Mouse (Mus musculus) neural tube, embryonic 14.5 days (tissue): Measurements from ENCODE around the gene B3gntl1. TPM values are rescaled to one million over a fixed set of nuclear protein-coding genes. Genes with fewer than 3 reads are reported as not detected.

Experiments used
- ATAC-seq: fragments of 200-750 bp; cut with Nextera tagmentation; 2 replicates; pipeline ENCODE4 v1.8.0; 2017; ENCODE audit warnings: low read depth, mild to moderate bottlenecking, moderate TSS enrichment, moderate library complexity
- H3K27ac ChIP-seq: fragments of 300-500 bp; sonication (generic); 2 replicates; pipeline ENCODE4 v1.5.1; 2014; ENCODE audit warnings: low read depth, mild to moderate bottlenecking, control low read depth, low read length, moderate library complexity, mixed read lengths
- H3K27me3 ChIP-seq: fragments of 300-500 bp; sonication (generic); 2 replicates; pipeline ENCODE4 v1.6.1; 2014; ENCODE audit warnings: low read length; ENCODE audit not compliant: control insufficient read depth, insufficient read depth
- H3K36me3 ChIP-seq: fragments of 300-500 bp; sonication (generic); 2 replicates; pipeline ENCODE4 v1.6.1; 2014; ENCODE audit warnings: low read length, mixed read lengths; ENCODE audit not compliant: control insufficient read depth, insufficient read depth
- H3K4me1 ChIP-seq: fragments of 300-500 bp; sonication (generic); 2 replicates; pipeline ENCODE4 v1.6.1; 2014; ENCODE audit warnings: low read length; ENCODE audit not compliant: control insufficient read depth, insufficient read depth
- H3K4me2 ChIP-seq: fragments of 300-500 bp; sonication (generic); 2 replicates; pipeline ENCODE4 v1.6.1; 2014; ENCODE audit warnings: mild to moderate bottlenecking, low read depth, low read length, control low read depth
- H3K4me3 ChIP-seq: fragments of 300-500 bp; sonication (generic); 2 replicates; pipeline ENCODE4 v1.5.1; 2014; ENCODE audit warnings: low read depth, low read length, control low read depth, mixed read lengths
- H3K9ac ChIP-seq: fragments of 300-500 bp; sonication (generic); replicated peaks from 2 replicates; pipeline ENCODE4 v1.6.1; 2014; ENCODE audit warnings: low read depth, mild to moderate bottlenecking, control low read depth, low read length, mixed read lengths
- H3K9me3 ChIP-seq: fragments of 300-500 bp; sonication (generic); 2 replicates; pipeline ENCODE4 v1.6.1; 2016; ENCODE audit warnings: low read length; ENCODE audit not compliant: control insufficient read depth
- WGBS: fragments of 180-500 bp; shearing (Covaris S2); extraction: QIAGEN DNeasy Blood & Tissue Kit; methylation state at CpG from one replicate; pipeline ENCODE4 v1.1.7; 2014; 5-methylcytosine and 5-hydroxymethylcytosine counted together
- polyA plus RNA-seq: library from polyadenylated mRNA; unstranded; fragments of >200 nt; fragmentation: Nextera tagmentation; extraction: Ambion mirVana; gene quantifications from 2 replicates; pipeline ENCODE4 v1.2.1, GENCODE M21; 2014

Gene B3gntl1
- polyA plus RNA-seq, 1 experiment from 2014 or later = 6.1 TPM

- no peaks in the 10 kb centered on the region for H3K27me3 ChIP-seq
- 84% methylated on average over 9 of the region's 9 CpGs for WGBS
These were observed 18.5 kb downstream of the B3gntl1 start for GRCm38 (mm10) chr11:121654406-121654945.

DNA sequence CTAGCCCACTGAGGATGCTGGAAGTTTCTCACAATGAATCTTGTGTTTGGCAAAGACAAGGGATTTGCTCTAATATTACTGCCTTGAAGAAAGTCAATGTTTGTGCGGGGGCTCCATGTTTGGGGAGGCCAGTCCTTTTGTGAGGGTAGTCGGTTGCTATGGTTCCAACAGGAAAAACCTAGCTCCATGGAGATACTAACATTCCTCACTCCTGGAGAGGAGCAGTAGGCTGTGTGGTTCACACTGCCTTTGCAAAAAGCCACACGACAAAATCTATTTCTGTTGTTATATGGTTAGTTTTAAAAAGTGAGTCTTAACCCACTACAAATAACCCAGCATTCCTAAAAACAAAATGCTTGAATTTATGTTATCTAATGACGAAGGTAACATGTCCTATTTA, 19.3 kb downstream of the B3gntl1 start:
- H3K27ac ChIP-seq = no peak overlapping the region
- 73% methylated on average over 4 of the region's 4 CpGs for WGBS
- H3K9me3 ChIP-seq = no peaks in the 10 kb centered on the region
- H3K36me3 ChIP-seq = no peaks in the 10 kb centered on the region
- no peak overlapping the region for H3K9ac ChIP-seq
- H3K4me3 ChIP-seq = no peak overlapping the region
- no peaks in the 10 kb centered on the region for H3K27me3 ChIP-seq
- H3K4me2 ChIP-seq = no peak overlapping the region
- no peaks in the 10 kb centered on the region for H3K4me1 ChIP-seq
- no peak for ATAC-seq

More at GRCm38 (mm10) chr11:121654406-121654945, 18.5 kb downstream of the B3gntl1 start:
- H3K9ac ChIP-seq = no peak overlapping the region
- H3K9me3 ChIP-seq = no peaks in the 10 kb centered on the region
- no peak overlapping the region for H3K27ac ChIP-seq
- no peaks in the 10 kb centered on the region for H3K4me1 ChIP-seq
- no peaks in the 10 kb centered on the region for H3K36me3 ChIP-seq
- H3K4me2 ChIP-seq = no peak overlapping the region
- no peak overlapping the region for H3K4me3 ChIP-seq
- no peak for ATAC-seq

DNA sequence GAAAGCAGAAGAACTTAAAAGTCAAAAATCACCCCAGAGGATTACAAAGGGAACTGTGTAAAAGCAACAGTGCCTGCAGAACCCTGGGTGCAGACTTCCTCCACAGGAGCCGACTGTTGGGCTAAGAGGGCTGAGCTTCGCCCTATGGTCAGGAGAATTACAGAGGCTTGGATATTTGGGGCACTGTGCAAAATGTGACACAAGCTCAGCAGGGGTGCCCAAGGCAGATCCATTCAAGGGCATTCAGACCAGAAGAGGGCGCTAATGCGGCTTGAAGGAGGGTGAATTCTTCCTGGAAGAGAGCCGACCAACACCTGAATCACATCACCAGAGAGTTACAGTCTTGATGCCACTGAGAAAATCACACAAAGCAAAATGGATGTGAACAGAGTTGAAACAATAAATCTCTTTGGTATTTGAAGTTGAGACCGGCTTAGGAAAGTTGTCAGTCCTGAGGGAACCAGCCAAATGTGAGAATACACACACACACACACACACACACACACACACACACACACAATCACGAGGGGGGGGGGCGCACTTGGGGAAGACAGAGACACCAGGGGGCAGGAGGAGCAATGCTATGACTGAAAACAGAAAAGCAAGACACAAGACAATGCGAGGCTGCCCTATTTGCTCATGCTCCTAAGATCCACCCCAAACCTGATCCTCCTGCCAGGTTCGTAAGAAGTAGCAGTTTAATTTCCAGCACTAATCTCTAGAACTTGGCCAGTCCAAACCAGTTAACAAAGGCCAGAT, 20.2 kb downstream of the B3gntl1 start:
- Histone ChIP-seq H3K4me3 (no peak overlapping the region), H3K4me2 (no peak overlapping the region), H3K36me3 (no peaks in the 10 kb centered on the region), H3K9ac (no peak overlapping the region), H3K9me3 (no peaks in the 10 kb centered on the region), H3K27me3 (no peaks in the 10 kb centered on the region), H3K4me1 (no peaks in the 10 kb centered on the region), H3K27ac (no peak overlapping the region)
- WGBS = 55% methylated on average over 10 of the region's 10 CpGs
- no peak for ATAC-seq

- no peaks in the 10 kb centered on the region for H3K36me3 ChIP-seq
- 93% methylated on average over 5 of the region's 5 CpGs for WGBS
- no peak overlapping the region for H3K27ac ChIP-seq
- no peaks in the 10 kb centered on the region for H3K27me3 ChIP-seq
- H3K4me3 ChIP-seq = no peak overlapping the region
- H3K4me2 ChIP-seq = no peak overlapping the region
- H3K9ac ChIP-seq = no peak overlapping the region
- H3K4me1 ChIP-seq = no peaks in the 10 kb centered on the region
- no peaks in the 10 kb centered on the region for H3K9me3 ChIP-seq
- no peak for ATAC-seq
These were observed 21.0 kb downstream of the B3gntl1 start for GRCm38 (mm10) chr11:121651983-121652382.

GRCm38 (mm10) chr11:121651556-121651955, 21.4 kb downstream of the B3gntl1 start:
- no peak for ATAC-seq
- no peaks in the 10 kb centered on the region for H3K4me1 ChIP-seq
- H3K36me3 ChIP-seq = no peaks in the 10 kb centered on the region
- no peak overlapping the region for H3K9ac ChIP-seq
- no peak overlapping the region for H3K4me2 ChIP-seq
- no peak overlapping the region for H3K4me3 ChIP-seq
- H3K9me3 ChIP-seq = no peaks in the 10 kb centered on the region
- WGBS = 95% methylated on average over 9 of the region's 9 CpGs
- no peak overlapping the region for H3K27ac ChIP-seq
- no peaks in the 10 kb centered on the region for H3K27me3 ChIP-seq

DNA sequence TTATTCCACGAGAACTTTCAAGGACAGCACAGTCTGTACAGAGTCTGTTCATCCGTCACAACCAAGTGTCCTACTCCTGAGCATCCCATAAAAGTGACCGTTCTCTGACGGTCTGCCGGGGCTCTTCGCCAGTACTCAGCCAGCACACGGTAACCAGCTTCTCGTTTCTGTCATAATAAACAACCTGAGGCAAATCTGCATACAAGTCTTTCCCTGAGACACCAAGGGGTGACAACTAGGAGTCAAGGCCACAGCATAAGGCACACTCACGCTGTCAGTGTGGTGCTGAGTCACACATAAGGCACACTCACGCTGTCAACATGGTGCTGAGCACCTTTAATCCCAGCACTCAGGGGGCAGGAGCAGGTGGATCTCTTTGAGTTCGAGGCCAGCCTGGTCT, 22.3 kb downstream of the B3gntl1 start:
- Histone ChIP-seq H3K27ac (no peak overlapping the region), H3K9ac (no peak overlapping the region), H3K4me1 (no peaks in the 10 kb centered on the region), H3K4me2 (no peak overlapping the region), H3K9me3 (no peaks in the 10 kb centered on the region), H3K36me3 (no peaks in the 10 kb centered on the region), H3K4me3 (no peak overlapping the region), H3K27me3 (no peaks in the 10 kb centered on the region)
- no peak for ATAC-seq
- WGBS = 88% methylated on average over 11 of the region's 11 CpGs

DNA sequence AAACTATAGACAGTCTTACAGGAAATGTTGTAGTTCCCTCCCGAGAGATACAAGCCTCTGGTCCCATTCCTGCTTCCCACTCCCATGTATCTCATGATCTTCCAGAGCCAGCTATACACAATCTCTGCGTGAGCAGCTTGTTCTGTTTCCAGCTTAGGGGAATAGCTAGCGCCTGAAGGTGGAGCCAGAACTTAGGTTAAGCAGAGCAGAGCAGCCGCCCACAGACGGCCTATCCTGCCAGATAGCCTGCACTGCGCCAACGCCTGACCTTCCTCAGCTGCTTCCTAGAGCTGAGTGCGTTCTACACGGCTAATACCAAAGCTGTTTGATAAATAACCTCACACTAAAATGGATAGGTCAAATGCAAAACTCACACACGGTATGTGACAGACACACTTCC, 23.1 kb downstream of the B3gntl1 start:
- H3K4me1 ChIP-seq = no peaks in the 10 kb centered on the region
- no peak for ATAC-seq
- no peaks in the 10 kb centered on the region for H3K27me3 ChIP-seq
- no peak overlapping the region for H3K9ac ChIP-seq
- H3K36me3 ChIP-seq = no peaks in the 10 kb centered on the region
- WGBS = 85% methylated on average over 10 of the region's 10 CpGs
- no peak overlapping the region for H3K4me3 ChIP-seq
- H3K9me3 ChIP-seq = no peaks in the 10 kb centered on the region
- H3K4me2 ChIP-seq = no peak overlapping the region
- no peak overlapping the region for H3K27ac ChIP-seq

DNA sequence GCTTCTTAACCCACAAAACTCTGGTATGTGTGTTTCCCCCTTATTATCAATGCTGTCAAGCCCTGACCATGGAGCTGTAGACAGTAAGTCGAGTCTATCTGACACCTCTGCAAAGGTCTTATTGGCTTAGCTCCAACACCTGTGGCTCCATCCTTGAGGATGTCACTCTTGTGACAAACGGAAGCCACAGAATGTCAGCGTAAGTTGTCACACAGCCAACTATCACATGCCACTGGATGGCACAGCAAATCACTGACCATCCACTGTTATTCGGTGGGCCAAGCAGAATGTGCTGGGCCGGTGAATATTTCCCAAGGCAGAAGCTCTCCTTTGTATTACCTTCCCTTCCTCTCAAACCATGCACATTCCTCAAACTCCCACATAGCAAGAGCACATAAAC, 24.8 kb downstream of the B3gntl1 start:
- no peak for ATAC-seq
- Histone ChIP-seq H3K4me2 (no peak overlapping the region), H3K4me3 (no peak overlapping the region), H3K4me1 (no peaks in the 10 kb centered on the region), H3K27ac (no peak overlapping the region), H3K9me3 (no peaks in the 10 kb centered on the region), H3K9ac (no peak overlapping the region), H3K36me3 (no peaks in the 10 kb centered on the region), H3K27me3 (no peaks in the 10 kb centered on the region)
- 91% methylated on average over 5 of the region's 5 CpGs for WGBS

DNA sequence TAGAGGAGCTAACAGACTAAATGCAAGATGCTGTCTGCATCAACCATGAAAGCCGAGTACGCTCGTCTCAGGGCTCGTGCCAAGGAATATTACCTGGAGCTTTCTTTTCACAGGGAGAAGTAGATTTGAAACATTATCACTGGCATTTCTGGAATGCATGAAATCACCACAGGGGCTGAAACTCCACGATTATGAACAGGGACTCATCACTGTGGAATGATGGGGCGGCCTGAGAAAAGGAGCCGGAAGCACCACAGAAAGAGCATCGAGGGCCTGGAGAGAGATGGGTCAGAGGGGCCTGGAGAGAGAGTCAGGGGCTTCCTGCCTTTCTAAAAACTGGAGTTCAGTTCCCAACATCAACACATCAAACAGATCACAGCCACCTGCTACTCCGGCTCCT, 25.6 kb downstream of the B3gntl1 start:
- 87% methylated on average over 9 of the region's 9 CpGs for WGBS
- Histone ChIP-seq H3K27ac (no peak overlapping the region), H3K9ac (no peak overlapping the region), H3K9me3 (no peaks in the 10 kb centered on the region), H3K27me3 (no peaks in the 10 kb centered on the region), H3K4me1 (no peaks in the 10 kb centered on the region), H3K36me3 (no peaks in the 10 kb centered on the region), H3K4me3 (no peak overlapping the region), H3K4me2 (no peak overlapping the region)
- ATAC-seq = no peak
